Mouse (Mus musculus) urinary bladder, adult 2 months (tissue): ENCODE data around the gene Msh5. TPM values are rescaled to one million over a fixed set of nuclear protein-coding genes. Genes with fewer than 3 reads are reported as not detected.

Source experiments
- polyA plus RNA-seq: library from polyadenylated mRNA; depleted of rRNA; stranded (reverse); fragments of >200 nt; gene quantifications from 2 replicates; pipeline ENCODE4 v1.2.3, GENCODE M21; 2012; rRNA removed

The Msh5 gene
- polyA plus RNA-seq, 1 experiment = 1.4 TPM

Other genes starting within 250 kb of the Msh5 start
- gene Cyp21a1, start 242.2 kb downstream of the Msh5 start, polyA plus RNA-seq = not detected in 2 replicates
- gene Stk19, start 209.8 kb downstream of the Msh5 start, polyA plus RNA-seq = 37.0 and 47.5 TPM in 2 replicates
- gene Dxo, start 209.7 kb downstream of the Msh5 start, polyA plus RNA-seq = 32.3 and 45.6 TPM in 2 replicates
- gene Skiv2l, start 196.5 kb downstream of the Msh5 start, polyA plus RNA-seq = 50.3 and 58.0 TPM in 2 replicates
- gene Nelfe, start 196.4 kb downstream of the Msh5 start, polyA plus RNA-seq = 50.4 and 50.6 TPM in 2 replicates
- gene Cfb, start 184.2 kb downstream of the Msh5 start, polyA plus RNA-seq = 35.7 and 41.6 TPM in 2 replicates
- gene Zbtb12, start 167.3 kb downstream of the Msh5 start, polyA plus RNA-seq = 6.6 and 8.5 TPM in 2 replicates
- 0.04 TPM in 1 of 2 replicates, not detected in the other for gene Gm20547, start 164.7 kb downstream of the Msh5 start, polyA plus RNA-seq
- gene C2, start 148.5 kb downstream of the Msh5 start, polyA plus RNA-seq = 43.0 and 45.6 TPM in 2 replicates
- gene Ehmt2, start 148.3 kb downstream of the Msh5 start, polyA plus RNA-seq = 124 and 129 TPM in 2 replicates
- gene Slc44a4, start 132.3 kb downstream of the Msh5 start, polyA plus RNA-seq = 4.5 and 5.1 TPM in 2 replicates
- gene Neu1, start 115.5 kb downstream of the Msh5 start, polyA plus RNA-seq = 27.9 and 32.0 TPM in 2 replicates
- gene Hspa1b, start 87.5 kb downstream of the Msh5 start, polyA plus RNA-seq = 100 and 116 TPM in 2 replicates
- gene Gm20481, start 76.8 kb downstream of the Msh5 start, polyA plus RNA-seq = not detected in 2 replicates
- gene Hspa1a, start 74.6 kb downstream of the Msh5 start, polyA plus RNA-seq = 52.7 and 54.4 TPM in 2 replicates
- 0.47 and 0.54 TPM in 2 replicates for gene Hspa1l, start 74.0 kb downstream of the Msh5 start, polyA plus RNA-seq
- gene Lsm2, start 64.9 kb downstream of the Msh5 start, polyA plus RNA-seq = 47.8 and 58.4 TPM in 2 replicates
- gene Vars, start 45.8 kb downstream of the Msh5 start, polyA plus RNA-seq = 49.8 and 53.0 TPM in 2 replicates
- 5.2 and 6.1 TPM in 2 replicates for gene Vwa7, start 30.2 kb downstream of the Msh5 start, polyA plus RNA-seq
- 0.77 and 0.81 TPM in 2 replicates for gene Sapcd1, start 18.7 kb downstream of the Msh5 start, polyA plus RNA-seq
- 149 and 191 TPM in 2 replicates for gene Clic1, start 3.2 kb upstream of the Msh5 start, polyA plus RNA-seq
- gene Ddah2, start 12.3 kb upstream of the Msh5 start, polyA plus RNA-seq = 60.5 and 68.6 TPM in 2 replicates
- 0.26 and 0.37 TPM in 2 replicates for gene Ly6g6c, start 18.6 kb upstream of the Msh5 start, polyA plus RNA-seq
- 0.44 and 0.48 TPM in 2 replicates for gene Mpig6b, start 19.4 kb upstream of the Msh5 start, polyA plus RNA-seq
- gene Ly6g6e, start 30.2 kb upstream of the Msh5 start, polyA plus RNA-seq = 9.5 and 12.9 TPM in 2 replicates
- 5.4 and 5.8 TPM in 2 replicates for gene Ly6g6d, start 31.3 kb upstream of the Msh5 start, polyA plus RNA-seq
- gene Ly6g6f, start 38.9 kb upstream of the Msh5 start, polyA plus RNA-seq = 0.15 TPM in 1 of 2 replicates, not detected in the other
- gene Abhd16a, start 42.5 kb upstream of the Msh5 start, polyA plus RNA-seq = 104 and 114 TPM in 2 replicates
- not detected in 2 replicates for gene Ly6g5c, start 61.5 kb upstream of the Msh5 start, polyA plus RNA-seq
- gene Ly6g5b, start 68.7 kb upstream of the Msh5 start, polyA plus RNA-seq = 1.0 and 1.2 TPM in 2 replicates
- 16.2 and 19.3 TPM in 2 replicates for gene Gpank1, start 74.7 kb upstream of the Msh5 start, polyA plus RNA-seq
- gene Csnk2b, start 75.3 kb upstream of the Msh5 start, polyA plus RNA-seq = 116 and 122 TPM in 2 replicates
- 10.2 and 12.6 TPM in 2 replicates for gene D17H6S53E, start 79.6 kb upstream of the Msh5 start, polyA plus RNA-seq
- 0.22 and 0.29 TPM in 2 replicates for gene Apom, start 85.3 kb upstream of the Msh5 start, polyA plus RNA-seq
- 130 and 136 TPM in 2 replicates for gene Bag6, start 88.4 kb upstream of the Msh5 start, polyA plus RNA-seq
- 170 and 213 TPM in 2 replicates for gene Prrc2a, start 118.2 kb upstream of the Msh5 start, polyA plus RNA-seq
- gene Aif1, start 129.3 kb upstream of the Msh5 start, polyA plus RNA-seq = 11.2 and 13.3 TPM in 2 replicates
- 20.4 and 23.0 TPM in 2 replicates for gene Lst1, start 141.7 kb upstream of the Msh5 start, polyA plus RNA-seq
- 2.6 and 3.5 TPM in 2 replicates for gene Ltb, start 147.7 kb upstream of the Msh5 start, polyA plus RNA-seq
- gene Tnf, start 155.3 kb upstream of the Msh5 start, polyA plus RNA-seq = 0.55 and 0.83 TPM in 2 replicates
- 0.29 and 0.43 TPM in 2 replicates for gene Lta, start 158.6 kb upstream of the Msh5 start, polyA plus RNA-seq
- gene Gm16181, start 174.1 kb upstream of the Msh5 start, polyA plus RNA-seq = 0.18 TPM in 1 of 2 replicates, not detected in the other
- 11.9 and 14.5 TPM in 2 replicates for gene Atp6v1g2, start 186.9 kb upstream of the Msh5 start, polyA plus RNA-seq
- 14.0 and 15.4 TPM in 2 replicates for gene Nfkbil1, start 189.0 kb upstream of the Msh5 start, polyA plus RNA-seq
- gene Ddx39b, start 195.0 kb upstream of the Msh5 start, polyA plus RNA-seq = 314 and 350 TPM in 2 replicates
- 589 and 606 TPM in 2 replicates for gene H2-D1, start 216.0 kb upstream of the Msh5 start, polyA plus RNA-seq